Mouse (Mus musculus) lung, postnatal 4 days (tissue): ENCODE data around the gene Mrps18b.
A peak's percentile ranks its signal among the peaks of the same experiment; 100 is the strongest.

Experiments
- DNase-seq, 2 experiments: peaks; one replicate each; pipeline ENCODE4 v3.0.0; 2021

Mrps18b gene

GRCm38 (mm10) chr17:35918276-35919059 lies 2.3 kb upstream of the Mrps18b start:
- peak; percentile 53 to 67 for DNase-seq

- DNase-seq = peak; percentile 56 to 62
These were observed 1.5 kb upstream of the Mrps18b start for GRCm38 (mm10) chr17:35917463-35918251.

- no peak for DNase-seq
These were observed 914 bp upstream of the Mrps18b start for GRCm38 (mm10) chr17:35917143-35917462.

- DNase-seq = no peak
These were observed 472 bp downstream of the Mrps18b start for GRCm38 (mm10) chr17:35915538-35916296.

GRCm38 (mm10) chr17:35914975-35915374 lies 1.2 kb downstream of the Mrps18b start:
- DNase-seq = no peak

- peak; percentile 96 to 98 for DNase-seq
These were observed 6.2 kb downstream of the Mrps18b start, which contains the start of gene Atat1 for GRCm38 (mm10) chr17:35909919-35910369. TSS of gene Atat1 (minus strand) at chr17:35910075.

- DNase-seq = no peak
These were observed 6.8 kb downstream of the Mrps18b start for GRCm38 (mm10) chr17:35909186-35909918.

GRCm38 (mm10) chr17:35907609-35908008 lies 8.6 kb downstream of the Mrps18b start:
- no peak for DNase-seq

- DNase-seq = no peak
These were observed 10.6 kb downstream of the Mrps18b start for GRCm38 (mm10) chr17:35905587-35905986.

- DNase-seq = no peak
These were observed 12.2 kb downstream of the Mrps18b start for GRCm38 (mm10) chr17:35903992-35904355.

GRCm38 (mm10) chr17:35903343-35903991 lies 12.7 kb downstream of the Mrps18b start:
- peak; percentile 78 to 87 for DNase-seq

GRCm38 (mm10) chr17:35900636-35901035 lies 15.6 kb downstream of the Mrps18b start:
- no peak for DNase-seq

GRCm38 (mm10) chr17:35897644-35898573 lies 18.3 kb downstream of the Mrps18b start:
- DNase-seq = no peak

- DNase-seq = peak; percentile 94 to 96
These were observed 19.2 kb downstream of the Mrps18b start, which contains the start of gene 2310061I04Rik for GRCm38 (mm10) chr17:35896781-35897643. TSS of gene 2310061I04Rik (minus strand) at chr17:35897431.

- DNase-seq = no peak
These were observed 28.5 kb downstream of the Mrps18b start for GRCm38 (mm10) chr17:35887725-35888124.

GRCm38 (mm10) chr17:35883777-35884176 lies 32.4 kb downstream of the Mrps18b start:
- DNase-seq = no peak

GRCm38 (mm10) chr17:35882924-35883323 lies 33.3 kb downstream of the Mrps18b start:
- no peak for DNase-seq

GRCm38 (mm10) chr17:35879245-35880057 lies 36.7 kb downstream of the Mrps18b start, which contains the start of gene Dhx16:
TSS of gene Dhx16 (plus strand) at chr17:35879819.
- peak; percentile 96 for DNase-seq

GRCm38 (mm10) chr17:35874721-35875120 lies 41.5 kb downstream of the Mrps18b start:
- DNase-seq = no peak
